Mouse (Mus musculus) megakaryocyte, adult 5-6 weeks (primary cell): ENCODE data around the gene Spg7. TPM values are rescaled to one million over a fixed set of nuclear protein-coding genes. Genes with fewer than 3 reads are reported as not detected.
"Not testable (repeated sequence)": the region's sequence is repeated elsewhere in the genome, so short reads cannot be mapped to it uniquely, and the experiment has no call there.

Experiments used
- ATAC-seq: 2 replicates; pipeline ENCODE4 v1.8.0; 2016; ENCODE audit warnings: mild to moderate bottlenecking, inconsistent platforms; ENCODE audit not compliant: poor library complexity, severe bottlenecking
- total RNA-seq, 2 experiments: library from RNA; stranded (forward) in 1 of 2; stranded (reverse) in 1 of 2; fragments of 153-499, 151-499 nt in 1 of 2; fragments of 221-1000, 200-1000 nt in 1 of 2; gene quantifications; 2 replicates each; pipeline versions ENCODE4 v1.2.3 to v1.2.4; 2015 to 2017

The Spg7 gene
- total RNA-seq (2015) (39.2 and 40.0 TPM in 2 replicates), total RNA-seq (2017) (34.3 and 56.2 TPM in 2 replicates)

DNA sequence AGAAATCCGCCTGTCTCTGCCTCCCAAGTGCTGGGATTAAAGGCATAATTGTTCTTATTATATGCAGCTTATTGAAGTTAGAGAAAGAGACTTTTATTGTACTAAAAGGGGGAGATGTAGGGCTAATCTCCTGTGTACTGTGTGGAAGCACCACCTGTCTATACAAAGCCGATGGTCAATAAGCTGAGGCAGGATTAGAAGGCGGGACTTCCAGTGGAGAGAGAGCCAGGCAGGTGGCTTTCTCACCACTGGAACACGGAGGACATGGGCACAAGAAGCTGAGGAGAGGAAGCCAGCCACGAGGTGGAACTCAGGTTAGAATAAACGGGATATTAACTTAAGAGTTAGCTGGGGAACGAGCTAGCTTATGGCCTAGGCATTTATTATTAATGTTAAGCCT lies at the start of gene Spg7:
Gene Spg7 (plus strand): TSS at position 222 of the 400 bp plus-strand sequence.
- ATAC-seq, result no peak

DNA sequence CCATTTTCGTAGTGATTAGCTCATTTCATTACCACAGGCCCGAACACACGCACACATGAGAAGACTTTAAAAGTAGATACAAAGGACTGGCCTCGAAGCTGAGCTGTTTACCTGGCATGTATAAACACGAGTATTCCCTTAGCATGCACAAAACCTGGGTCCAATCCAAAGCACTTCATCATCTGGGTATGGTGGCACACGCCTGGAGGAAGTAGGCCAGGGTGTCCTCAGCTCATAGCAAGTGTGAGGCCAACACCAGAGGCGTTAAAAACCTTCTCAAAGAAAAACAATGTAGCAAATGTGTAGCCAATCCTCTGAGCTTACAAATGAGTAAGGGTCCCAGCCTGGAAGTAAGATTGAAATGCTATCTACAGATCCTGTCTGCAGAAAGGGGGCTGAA lies 48.3 kb upstream of the Spg7 start:
- ATAC-seq, result 0 out of 2 replicates have a peak, but pooled peaks have one; percentile 18

DNA sequence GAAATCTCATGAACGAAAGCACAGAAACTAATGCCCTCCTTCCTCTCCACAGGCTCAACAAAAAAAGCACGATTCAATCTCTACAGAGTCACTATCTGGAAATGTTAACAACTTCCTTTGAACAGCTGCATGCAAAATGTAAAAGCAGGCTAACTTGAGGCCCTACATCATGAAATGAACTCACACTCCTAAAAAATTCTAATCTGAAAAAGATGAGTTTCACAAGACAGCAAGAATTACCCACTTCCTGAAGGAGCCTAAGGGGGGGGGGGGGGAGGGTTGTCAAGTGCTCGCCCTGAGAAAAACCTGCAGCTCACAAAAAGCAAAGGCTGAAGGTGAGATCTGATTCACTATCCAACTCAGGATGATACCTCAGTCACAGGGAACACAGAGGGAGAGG lies 47.7 kb upstream of the Spg7 start:
- 0 out of 2 replicates have a peak, but pooled peaks have one; percentile 22 for ATAC-seq

DNA sequence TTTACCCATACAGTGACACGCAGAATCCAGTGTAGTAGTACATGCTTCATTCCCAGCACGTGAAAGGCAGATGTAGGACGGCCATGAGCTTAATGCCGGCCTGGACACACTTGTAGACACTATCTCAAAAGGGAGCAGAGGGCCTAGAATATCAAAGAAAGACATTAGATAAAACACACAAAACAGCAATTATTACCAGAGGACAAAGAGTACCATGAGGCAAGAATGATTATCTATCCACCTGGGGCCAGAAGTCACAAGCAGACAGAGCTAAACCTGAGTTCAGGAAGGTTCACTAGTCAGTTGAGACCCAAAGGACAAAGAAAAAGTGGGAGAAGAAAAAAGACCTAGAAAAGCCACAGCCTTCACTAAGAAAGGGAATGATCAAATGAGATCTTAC lies 45.6 kb upstream of the Spg7 start:
- ATAC-seq, result no peak

DNA sequence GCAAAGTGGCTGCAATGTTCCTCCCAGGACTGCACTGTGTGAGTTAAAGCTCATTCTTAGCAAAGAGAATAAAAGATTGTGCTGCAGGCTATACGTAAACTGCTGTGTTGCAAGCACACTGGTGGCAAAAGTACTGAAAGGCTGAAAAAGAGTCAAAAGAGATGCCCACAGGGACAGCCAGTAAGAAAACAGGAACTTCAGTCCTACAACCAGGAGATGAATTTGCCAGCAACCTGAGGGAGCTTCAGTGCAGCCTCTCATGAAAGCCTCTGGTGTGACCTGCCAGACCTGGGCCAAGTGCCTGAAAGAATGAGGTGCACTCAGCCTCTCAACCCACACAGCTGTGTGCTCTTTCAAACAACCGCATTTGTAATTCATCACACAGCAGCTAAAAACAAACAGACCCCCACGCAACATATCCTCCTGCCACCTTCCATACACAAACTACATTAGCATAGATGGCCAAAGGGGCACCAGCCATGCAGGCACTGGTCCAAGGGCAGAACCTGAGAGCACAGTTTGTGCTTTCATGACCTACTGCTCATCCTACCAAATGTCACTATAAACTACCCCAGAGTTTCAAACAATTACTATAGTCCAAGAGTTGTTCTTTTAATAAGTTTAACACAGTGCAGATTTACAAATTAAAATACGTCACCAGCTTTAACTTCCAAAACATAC lies 44.1 kb upstream of the Spg7 start:
- peak; percentile 47 for ATAC-seq

DNA sequence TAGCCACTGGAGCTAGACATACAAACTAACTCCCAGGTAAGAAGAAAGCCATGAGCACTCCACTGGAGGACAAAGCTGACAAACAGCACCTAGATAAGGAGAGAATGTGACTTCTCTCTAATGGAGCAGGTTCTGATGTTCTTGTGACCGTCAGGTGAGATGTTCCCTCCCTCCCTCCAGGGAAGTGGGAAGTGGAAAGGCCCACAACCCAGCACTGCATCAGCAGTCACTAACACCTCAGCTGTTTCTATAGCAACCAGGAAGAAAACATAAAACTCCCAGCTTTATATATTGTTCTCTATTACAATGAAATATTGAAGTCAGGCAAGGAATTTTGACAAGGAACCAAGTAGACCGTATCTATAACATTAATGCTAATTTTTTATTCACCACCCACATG lies 42.7 kb upstream of the Spg7 start:
- ATAC-seq, result no peak

DNA sequence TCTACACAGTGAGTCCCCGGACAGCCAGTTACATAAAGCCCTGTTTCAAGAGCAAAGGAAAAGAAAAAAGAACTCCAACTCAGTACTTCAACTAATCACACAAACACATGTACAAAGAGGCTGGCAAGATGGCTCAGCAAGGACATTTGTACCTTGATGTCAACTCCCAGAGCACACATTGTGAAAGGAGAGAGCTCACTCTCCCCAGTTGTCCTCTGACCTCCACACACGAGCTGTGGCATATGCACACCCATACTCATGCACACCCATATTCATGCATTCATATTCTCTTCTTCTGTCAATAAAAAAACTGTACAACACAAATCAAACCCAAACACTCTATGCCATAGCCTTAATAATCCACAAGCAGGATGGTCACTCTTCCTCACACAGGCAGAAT lies 41.9 kb upstream of the Spg7 start:
- ATAC-seq, result no peak

DNA sequence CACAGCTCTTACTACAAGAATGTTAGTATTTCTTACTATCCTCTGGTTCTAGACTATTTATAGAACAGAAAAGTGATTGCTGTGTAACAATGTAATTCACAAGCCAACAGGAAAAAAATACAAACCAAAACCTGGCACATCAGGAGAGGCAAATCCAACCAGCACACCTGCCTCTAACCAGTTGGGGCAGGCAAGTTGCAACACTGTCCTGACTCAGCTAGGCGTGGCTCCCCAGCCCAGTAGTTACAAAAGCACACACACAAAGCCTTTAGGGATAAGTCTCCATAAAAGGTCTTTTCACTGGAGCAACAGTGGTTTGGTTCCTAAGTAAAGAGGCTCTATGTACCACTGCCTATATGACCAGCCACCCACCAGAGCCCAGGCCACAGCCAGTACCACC lies 41.5 kb upstream of the Spg7 start:
- ATAC-seq, result peak; percentile 76

DNA sequence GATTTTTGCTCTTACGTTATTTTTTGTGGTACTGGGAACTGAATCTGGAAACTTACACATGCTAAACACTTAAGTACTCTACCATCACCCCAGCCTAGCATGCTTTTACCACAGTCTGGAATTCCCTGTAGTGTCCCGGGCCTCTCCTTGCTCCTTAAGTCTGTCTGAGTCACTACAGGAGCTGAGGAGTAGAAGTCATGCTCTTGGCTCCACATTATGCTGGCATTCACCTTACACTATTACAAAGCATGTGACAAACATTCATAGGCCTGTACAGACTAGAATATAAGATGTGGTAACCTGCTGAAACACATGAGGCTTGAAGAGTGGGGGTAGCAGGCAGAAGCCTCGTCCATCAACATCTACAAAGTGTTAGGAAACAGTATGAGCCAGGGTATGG lies 40.0 kb upstream of the Spg7 start:
- no peak for ATAC-seq

DNA sequence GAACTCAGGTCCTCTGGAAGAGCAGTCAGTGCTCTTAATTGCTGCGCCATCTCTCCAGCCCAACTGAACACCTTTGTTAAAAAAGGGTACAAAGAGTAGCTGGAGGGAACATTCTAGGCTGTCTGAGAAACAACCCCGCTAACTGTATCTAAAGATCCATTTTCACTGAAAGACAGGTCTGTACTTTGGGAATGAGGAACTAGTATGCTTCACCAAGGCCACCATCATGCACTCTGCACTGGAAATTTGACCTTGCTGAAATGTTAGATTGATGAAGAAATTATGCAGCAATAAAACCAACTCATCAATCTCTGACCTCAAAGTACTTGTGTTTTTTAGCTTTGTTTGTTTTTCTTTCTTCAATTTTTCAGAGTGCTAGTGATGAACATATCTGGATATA lies 38.5 kb upstream of the Spg7 start:
- no peak for ATAC-seq

DNA sequence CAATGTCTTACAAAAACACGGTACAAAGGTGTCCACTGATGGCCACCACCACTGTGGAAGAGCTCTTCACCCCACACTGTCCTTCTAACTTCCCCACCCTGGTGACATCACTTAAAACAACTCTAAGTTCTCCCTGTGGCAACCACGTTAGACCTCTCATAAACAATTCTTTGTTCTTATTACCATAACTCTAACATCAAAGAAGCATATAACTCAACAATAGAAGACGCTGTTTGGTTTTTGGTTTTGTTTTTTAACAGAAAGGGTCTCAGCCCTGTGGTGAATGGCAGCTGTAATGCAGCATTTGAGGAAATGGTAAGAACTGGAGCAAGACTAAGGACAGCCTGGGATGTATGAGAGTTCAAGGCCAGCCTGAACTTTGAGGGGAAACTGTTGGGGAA lies 36.8 kb upstream of the Spg7 start:
- peak; percentile 52 for ATAC-seq

DNA sequence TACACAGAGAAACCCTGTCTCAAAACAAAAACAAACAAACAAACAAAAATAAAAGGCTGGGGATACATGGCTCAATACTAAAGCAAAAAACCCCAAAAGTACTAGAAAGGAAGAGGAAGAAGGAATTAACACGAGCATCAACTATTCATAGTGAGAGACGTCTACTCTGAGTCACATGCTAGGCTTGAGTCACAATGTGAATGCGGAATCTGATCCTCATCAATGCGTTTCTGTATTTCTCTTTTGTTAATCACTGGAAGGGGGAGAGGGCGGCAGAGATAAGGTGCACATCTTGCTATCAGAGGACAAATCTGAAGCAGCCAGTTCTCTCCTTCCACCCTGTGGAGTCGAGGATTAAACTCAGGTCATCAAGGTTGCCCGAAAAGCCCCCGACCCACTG lies 35.0 kb upstream of the Spg7 start:
- no peak for ATAC-seq

DNA sequence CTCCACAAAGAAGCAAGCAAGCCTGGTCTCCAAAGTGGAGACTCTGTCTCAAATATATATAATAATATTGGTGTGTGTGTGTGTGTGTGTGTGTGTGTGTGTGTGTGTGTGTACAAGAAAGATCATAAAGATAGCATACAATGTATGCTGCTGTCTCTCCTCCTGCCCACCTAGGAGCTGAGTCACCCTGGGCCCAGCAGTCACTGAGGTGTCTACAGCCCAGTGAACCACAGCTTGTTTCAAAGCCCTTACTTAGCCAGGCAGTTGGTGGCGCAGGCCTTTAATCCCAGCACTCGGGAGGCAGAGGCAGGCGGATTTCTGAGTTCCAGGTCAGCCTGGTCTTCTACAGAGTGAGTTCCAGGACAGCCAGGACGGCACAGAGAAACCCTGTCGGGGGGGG lies 32.7 kb upstream of the Spg7 start:
- not testable (repeated sequence) for ATAC-seq

DNA sequence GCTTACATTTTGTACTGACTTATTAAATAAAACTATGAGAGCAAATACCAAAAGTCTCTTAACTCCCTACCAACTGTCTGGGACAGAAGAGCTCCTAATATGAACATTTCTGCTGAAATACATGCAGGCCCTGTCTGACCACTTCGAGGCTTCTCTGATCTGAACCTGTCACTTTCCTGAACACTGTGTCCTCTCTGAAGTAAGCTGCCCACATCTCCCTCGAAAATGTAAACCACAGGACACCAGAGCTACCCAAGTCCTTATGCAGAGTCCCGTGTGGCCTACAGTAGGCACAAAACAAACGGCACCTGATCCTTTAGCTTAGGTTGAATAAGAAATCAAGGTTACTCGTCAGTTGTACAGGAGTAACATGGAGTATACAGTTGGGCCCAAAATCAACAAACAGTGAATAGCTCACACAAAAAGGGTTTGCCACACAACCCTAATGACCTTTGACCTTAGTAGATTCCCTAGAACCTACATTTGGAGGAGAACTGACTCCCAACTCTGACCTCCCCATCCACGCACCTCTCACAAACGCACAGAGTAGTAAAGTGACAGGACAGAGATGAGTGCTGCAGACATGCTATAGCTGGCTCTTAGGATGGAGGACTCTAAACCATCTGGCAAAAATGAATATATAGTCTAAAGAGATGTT lies 31.3 kb upstream of the Spg7 start:
- ATAC-seq, result no peak

DNA sequence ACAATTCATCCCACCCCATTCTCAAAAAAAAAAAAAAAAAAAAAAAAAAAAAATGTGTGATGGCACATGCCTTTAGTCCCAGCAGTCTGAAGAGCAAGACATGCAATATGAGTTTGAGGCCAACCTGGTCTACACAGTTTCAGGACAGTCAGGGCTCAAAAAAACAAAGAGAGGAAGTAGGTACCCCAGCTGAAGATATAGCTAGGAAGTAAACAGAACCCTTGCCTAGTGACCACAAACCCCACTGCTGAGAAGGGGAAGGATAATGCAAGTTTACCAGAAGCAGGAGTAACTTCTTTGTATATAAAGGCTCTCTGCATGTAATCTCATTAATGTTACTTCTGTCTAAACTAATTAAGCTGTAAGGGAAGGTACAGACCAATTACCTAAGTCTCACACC lies 30.0 kb upstream of the Spg7 start:
- ATAC-seq, result peak; percentile 78

DNA sequence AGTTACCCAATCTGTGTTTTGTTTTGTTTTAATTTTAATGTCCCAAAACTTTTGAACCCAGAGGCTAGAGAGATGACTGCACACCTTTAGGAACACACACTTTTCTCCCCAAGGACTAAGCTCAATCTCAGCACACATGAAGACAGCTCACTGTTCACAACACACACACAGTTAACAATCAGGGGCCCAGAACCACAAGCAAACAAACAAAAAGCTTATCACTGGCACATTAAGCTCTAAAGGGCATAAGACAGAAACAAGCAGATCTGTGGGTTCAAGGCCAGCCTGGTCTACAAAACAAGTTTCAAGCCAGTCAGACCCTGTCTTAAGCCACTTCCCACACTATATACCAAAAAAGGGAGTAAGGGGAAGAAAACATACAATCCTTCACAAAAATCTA lies 29.3 kb upstream of the Spg7 start:
- ATAC-seq, result no peak

DNA sequence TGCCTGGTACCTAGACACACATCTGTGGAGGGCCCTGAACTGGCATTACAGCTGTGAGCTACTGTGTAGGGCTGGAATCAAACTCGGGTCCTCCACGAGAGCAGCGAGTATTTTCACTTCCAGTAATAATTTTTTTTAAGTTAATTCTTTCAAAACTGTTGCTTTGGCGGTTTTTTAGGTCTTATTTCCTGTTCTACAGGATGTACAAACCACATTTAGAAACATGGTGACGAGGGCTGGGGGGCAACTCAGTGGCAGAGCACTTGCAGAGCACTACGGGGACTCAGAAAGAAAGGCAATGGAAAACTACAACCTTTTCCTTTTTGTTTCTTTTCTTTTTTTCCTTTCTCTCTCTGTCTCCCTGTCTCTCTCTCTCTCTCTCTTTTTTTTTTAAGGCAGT lies 28.6 kb upstream of the Spg7 start:
- ATAC-seq, result peak; percentile 36

DNA sequence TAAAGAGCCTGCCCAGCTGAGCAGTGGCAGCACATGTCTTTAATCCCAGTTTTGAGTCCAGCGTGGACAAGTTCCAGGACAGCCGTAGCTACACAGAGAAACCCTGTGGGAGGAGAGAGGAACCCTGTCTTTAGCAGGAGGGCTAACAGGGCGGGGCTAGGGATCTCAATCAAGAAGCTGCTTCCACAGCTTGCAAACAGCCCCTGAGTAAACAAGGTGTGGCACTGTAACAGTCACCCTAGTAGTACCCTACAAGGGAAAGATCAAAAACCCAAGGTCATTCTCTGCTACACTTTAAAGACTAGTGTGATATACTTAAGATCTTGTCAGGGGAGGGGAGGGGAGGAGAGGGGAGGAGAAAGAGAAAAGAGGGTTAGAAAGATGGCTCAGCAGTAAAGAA lies 25.8 kb upstream of the Spg7 start:
- ATAC-seq, result 0 out of 2 replicates have a peak, but pooled peaks have one; percentile 22

DNA sequence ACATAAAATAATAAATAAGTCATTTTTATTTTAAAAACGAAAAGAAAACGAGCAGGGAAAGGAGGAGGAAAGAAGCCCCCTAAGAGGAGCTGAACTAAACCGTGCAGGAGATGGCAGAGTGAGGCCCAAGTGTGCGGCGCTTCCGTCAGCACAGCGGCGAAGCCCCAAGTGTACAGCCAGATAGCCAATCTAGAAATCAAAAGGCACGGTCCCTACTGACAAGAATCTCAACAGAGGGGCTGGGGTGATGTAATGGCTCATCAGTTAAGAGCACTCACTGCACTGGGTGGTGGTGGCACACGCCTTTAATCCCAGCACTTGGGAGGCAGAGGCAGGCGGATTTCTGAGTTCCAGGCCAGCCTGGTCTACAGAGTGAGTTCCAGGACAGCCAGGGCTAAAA lies 25.3 kb upstream of the Spg7 start:
- ATAC-seq, result no peak

DNA sequence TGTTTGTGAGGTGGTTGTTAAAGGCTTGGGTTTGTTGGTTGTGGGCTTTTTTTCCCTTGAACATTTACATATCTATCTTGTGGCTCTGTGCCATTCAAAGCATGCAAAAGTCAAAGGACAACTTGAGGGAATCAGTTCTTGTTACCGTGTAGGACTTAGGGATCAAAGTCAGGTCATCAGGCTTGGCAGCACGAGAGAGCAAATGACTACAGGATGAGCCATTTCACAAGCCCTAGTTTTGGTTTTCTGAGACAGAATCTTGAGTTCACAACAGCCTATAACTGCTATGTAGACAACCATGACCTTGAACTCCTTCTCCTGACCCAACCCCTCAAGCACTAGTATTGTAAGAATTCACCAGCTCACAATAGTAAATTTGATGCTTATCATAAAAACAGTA lies 24.4 kb upstream of the Spg7 start:
- ATAC-seq, result no peak

DNA sequence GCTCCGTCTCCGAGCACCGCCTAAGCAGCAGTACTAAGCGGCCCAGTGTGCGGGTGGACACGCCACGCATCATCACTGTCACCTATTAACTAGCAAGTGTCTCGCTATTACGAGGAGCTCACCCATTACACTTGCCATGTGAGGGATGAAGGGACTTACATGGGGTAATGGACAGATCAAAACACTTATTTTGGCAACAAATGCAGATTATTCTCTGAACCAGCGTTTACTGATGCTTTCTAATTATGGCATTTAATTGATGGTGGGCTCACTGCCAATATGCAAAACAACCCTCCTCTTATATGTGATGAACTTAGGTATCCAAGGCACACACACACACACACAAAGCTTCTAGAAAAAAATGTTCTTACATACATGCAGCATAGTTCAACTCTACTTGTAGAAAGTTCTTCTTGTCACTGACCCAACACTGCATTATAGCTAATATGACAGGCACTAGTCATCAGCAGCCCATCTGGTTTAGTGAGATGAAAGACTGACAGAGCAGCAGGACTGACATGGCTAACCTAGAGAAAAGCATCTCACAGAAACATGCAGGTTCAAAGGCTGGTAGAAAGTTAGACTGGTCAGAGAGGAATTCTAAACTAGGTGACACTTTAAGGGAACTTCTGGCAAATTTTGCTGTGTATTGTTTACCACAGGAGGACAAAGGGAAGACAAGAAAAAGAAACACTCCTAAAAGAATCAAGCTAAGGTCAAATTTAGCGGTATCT lies 23.2 kb upstream of the Spg7 start:
- ATAC-seq, result no peak

DNA sequence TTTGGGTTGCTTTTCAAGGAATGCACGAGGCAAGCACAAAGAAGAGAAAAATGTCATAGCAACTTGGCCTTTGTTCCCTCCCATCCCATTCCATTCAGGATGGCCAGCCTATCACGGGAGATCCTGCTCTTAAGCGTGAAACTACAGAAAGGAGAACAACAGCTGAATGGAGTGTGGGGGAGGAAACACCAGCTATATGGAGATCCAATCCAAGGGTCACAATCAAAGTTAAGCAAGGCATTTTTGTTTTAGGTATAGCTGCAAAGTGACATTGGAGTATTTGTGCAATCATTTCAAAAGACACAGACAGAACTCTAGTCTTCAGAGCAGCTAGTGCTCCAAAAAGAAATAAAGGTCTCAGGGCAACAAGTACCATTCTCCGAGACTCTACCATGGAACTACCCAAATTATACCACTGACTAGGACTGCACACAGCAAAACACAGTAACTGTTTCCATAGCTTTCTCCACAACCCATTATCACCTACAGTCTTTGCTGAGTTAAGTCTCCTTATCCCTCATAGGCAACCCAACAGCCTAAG lies 22.6 kb upstream of the Spg7 start:
- no peak for ATAC-seq
